Mouse (Mus musculus): ENCODE results near the gene Lbx1.

Gene Lbx1

GRCm38 (mm10) chr19:45233496-45234127, 2.0 kb downstream of the Lbx1 start:
- DNase-seq = no peak

DNA sequence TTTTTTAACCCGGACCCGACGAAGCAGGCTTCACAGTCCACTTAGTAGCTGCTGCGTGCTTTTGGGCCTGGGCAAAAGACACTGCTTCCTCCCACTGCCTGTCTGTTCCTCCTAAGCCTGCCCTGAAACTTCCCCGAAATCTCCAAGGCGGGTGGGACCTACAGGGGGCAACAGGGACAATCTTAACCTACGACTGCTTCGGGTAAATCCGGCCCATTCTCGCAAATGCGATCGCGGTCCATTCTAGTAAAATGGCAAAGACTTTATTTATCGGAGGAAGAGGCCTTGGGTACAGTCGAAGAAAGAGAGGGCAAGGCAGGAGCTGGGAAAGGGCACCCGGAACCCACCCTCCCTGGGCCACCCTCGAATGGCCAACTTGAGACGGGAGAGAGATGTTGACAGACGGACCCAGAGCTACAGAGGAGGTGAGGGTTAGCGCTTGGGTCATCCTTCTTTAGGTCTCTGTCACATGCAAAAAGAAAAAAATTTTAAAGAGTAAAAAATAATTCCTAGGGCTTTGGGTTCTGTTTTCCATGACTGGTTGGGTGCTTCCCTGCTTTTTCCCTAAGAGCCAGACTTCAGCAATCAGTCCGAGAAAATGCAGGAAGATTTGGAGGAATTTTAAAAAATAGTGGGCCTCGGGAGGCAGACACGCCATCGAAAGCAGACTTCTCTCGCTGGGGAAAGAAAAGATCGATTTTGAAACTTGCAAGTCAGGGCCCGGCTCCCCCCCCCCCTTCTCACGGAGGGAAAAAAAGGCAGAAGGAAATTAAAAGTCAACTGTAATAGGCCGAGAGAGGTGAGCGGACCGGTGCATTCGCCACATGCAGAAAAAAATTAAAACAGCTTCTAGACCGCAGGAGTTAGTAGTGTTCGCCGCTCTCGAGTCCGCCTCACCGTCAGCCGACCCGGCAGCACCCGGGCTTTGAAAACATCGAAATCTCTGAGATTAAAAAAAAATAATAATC, 2.9 kb downstream of the Lbx1 start:
- DNase-seq = no peak

DNA sequence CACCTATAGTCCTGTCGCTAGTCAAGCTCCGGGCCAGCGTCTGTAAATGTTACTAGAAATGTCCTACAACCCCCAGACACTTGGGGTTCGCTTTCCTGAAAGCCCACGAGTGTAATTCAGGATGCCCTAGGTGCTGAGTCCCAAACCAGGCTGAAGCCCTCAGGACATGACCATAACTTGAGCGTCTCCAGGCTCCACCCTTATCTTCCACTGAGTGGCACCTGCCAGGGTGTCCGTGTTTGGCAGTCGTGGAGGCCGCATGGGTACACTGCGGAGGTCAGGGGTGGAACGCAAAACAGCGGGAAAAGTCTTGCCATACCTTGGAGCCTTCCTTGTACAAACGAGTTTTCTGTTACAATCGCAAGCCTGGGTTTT, 3.6 kb downstream of the Lbx1 start:
- DNase-seq = no peak

- DNase-seq = no peak
These were observed 4.1 kb downstream of the Lbx1 start for GRCm38 (mm10) chr19:45231383-45232035.

- DNase-seq = no peak
These were observed 4.7 kb downstream of the Lbx1 start for GRCm38 (mm10) chr19:45230848-45231382.

DNA sequence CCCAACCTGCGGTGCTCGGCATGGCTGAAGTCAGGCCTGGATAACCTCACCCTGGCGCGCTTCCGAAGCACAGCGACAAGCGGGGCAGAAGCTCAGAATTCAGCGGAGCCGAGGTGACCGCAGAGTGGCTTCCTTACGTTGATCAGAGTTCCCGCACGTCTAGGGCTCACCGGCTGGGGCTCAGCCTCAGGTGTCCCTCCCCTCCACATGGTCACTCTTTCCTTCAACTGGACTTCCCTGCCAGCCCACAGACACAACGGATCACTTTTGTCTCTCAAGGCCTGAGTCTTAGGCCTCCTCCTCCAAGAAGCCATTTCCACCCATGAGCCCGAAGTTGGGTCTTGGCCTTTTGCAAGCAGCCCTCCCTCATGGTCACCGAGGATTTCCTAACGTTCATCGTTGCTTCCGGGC, 5.4 kb downstream of the Lbx1 start:
- DNase-seq = no peak

GRCm38 (mm10) chr19:45229378-45230135, 6.1 kb downstream of the Lbx1 start:
- no peak for DNase-seq

DNA sequence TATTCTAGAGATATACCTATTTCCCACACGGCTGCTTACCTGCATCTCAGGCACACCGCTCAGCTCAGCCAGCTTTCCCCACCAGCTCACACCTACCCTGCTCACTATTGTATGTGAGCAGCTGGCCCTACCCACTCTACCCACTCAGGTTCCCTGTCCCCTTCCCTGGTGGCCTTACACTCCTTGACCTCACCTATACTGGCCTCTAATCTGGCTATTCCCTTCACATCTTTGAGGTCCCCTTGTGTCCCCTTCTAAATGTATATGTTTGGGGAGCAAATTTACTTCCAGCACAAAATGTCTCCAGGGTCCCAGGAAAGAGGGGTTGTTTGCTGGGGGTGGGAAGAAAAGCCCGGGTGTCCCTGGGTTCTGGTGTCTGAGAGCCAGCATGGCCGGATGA, 6.8 kb downstream of the Lbx1 start:
- no peak for DNase-seq

DNA sequence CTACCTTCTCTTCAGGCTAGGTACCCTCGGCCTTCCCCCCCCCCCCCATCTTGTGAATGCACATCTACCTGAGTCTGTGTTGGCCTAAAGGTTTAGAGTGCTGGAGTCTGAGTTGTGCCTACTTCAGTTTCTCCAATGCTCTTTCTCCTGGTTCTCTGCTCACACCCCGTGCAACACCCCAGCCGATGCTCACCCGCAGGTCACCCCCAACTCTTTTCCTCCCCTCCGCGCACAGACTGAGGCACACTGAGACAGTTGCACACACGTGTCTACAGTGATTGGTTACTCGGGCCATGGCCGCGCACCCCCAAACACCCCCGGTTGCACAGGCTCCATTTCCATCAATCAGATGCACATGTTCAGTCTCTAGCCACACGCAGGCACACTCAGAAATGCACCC, 7.5 kb downstream of the Lbx1 start:
- DNase-seq = no peak

DNA sequence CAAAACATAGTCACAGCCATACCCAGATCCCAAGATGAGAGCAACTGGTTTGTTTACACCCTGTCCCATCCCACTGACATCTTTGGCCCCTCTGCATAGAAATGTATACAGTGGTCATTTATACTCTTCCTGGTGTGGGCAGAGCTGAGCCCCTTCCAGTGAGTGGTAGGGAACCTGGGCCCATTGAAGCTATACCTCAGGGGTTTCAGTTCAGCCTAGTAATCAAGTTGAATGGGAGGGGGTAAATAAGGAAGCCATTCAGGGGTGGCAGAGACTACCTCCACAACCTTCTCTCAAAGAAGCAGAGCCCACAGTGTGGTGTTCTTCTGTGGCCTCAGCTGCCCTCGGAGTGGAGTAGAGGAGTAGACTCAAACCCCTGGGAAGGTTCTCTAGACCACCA, 7.9 kb downstream of the Lbx1 start:
- DNase-seq = no peak

DNA sequence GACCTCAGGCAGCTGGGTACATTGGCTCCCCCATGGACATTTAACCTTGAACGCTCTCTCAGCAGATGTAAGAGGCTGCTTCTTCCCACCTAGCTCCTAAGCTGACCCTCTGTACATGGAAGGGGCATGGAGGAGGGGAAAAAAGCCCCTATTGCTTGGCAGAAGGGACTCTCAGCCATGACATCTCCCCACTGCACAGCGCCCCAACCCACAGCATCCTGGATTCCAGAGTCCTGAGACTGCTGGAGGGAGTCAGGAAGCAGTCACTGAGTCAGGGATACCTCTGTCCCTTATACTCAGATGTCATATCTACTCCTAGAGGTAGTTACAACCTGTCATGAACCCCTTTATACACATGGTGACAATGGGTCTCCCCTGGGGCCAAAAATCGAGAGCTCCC, 8.6 kb downstream of the Lbx1 start:
- DNase-seq = no peak

DNA sequence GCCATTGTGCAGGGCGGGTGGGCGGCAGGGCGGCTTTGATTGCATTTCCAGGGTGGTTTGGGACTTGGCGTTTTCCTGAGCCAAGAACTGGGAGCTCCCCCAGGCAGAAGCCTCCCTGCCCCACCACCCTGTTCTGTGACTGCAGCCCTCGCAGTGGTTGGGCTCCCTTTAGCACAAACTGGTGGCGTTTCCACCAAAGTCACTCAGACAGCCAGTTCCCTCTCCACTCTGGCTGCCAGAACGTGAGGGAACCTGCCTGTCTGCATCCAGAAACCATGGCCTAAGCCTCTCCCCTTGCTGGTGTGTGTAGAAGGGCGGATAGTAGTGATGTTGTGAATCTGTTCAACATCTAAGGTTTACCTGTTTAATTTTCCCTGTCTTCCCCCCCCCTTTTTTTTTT, 9.4 kb downstream of the Lbx1 start:
- DNase-seq = no peak

GRCm38 (mm10) chr19:45225130-45225529, 10.5 kb downstream of the Lbx1 start:
- DNase-seq = no peak

- no peak for DNase-seq
These were observed 11.4 kb downstream of the Lbx1 start for GRCm38 (mm10) chr19:45224286-45224559.

DNA sequence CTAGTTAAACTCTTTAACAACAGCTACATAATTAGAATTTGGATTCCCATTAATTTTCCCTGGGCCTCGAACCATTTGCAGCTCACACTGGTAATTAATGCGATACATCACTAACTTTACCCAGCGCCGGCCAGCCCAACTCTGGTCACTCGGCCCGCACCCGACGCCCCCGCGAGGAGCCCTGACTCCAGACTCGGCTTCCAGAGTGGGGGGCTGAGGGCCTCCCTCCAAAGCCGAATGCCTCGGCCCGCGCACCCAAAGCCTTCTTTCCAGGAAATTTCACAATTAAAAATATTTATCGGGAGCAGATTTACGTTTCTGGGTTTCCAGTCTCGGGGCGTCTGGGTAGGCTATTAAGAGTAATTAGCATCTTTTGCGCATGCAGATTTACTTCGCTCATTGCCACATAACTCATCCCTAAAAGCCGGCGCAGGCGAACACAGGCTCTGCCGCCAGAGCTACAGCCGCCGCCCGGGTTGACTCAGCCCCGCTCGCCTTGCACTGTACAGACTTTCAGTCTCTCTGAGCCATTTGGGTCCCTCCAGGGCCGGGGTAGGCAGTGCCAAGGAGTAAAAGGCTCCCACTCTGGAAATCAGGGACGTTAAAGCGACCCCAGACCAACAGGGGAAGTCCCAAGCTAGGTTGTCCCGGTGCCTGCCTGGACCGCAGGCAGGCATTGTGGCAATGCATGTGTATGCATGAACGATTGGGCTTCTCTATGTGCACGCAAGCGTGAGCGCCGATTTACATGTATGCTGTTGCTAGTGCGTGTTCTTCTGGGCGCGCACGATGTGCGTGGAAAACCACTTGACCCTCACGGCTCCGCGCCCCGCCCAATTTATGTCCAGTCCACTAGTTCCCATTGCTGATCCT, 12.0 kb downstream of the Lbx1 start:
- no peak for DNase-seq

- no peak for DNase-seq
These were observed 13.3 kb downstream of the Lbx1 start for GRCm38 (mm10) chr19:45222141-45222782.

DNA sequence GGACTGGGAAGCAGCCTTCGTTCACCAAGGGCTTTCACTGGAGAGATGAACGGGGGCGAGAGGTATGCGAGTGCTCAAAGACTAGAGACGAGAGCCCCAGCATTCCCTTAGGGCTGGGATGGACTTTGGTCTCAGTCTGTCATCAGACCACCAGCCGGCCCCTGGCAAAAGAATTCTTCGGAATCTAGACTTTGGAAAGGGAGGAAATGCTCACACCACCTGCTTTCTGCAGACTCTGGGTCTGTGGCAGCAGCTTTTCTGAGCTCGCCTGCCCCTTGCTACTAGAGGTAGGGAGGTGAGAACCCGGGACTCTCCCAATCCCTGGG, 14.2 kb downstream of the Lbx1 start:
- DNase-seq = no peak

GRCm38 (mm10) chr19:45220593-45221457, 14.8 kb downstream of the Lbx1 start:
- DNase-seq = peak; percentile 93

DNA sequence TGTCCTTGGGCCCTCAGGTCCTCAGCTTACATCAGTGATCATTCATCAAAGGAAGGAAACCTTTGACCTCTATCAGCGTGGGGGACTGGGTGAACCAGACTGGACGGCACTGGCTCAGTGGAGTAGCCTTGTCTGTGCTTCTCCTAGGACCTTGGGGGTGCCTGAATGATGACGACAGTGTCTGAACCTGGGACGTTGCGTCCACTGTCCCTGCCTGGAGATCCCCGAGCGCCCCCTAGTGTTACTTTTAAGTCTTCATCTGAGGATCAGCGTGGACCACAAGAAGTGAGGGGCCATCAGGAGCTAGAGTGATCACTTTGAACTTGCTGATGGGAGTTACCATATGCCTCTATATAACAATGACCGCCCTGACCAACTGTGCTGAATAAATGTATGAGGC, 19.4 kb downstream of the Lbx1 start:
- DNase-seq = peak; percentile 91

DNA sequence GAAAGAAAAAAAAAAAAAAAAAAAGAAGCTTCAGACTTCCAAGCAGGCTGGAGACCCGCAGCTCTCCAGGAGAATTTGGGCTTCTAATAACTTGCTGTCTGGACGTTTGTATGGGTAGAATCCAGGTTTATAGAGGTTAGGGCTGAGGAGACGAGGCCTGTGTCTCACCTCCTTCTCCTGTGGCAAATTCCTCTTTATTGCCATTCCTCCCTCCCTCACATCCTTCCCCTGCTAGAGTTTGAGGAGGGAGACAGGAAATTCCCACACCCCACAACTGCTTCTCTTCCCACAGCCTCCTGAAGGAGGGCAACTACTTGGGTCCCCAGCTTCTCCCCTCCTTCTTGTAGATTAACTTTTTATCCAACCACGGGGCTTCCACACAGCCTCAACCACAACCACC, 20.2 kb downstream of the Lbx1 start:
- DNase-seq = peak; percentile 64
